Mouse (Mus musculus) intestine, embryonic 15.5 days (tissue): ENCODE results near the gene Oosp2. TPM values are rescaled to one million over a fixed set of nuclear protein-coding genes. Genes with fewer than 3 reads are reported as not detected.

Experiments
- ATAC-seq: fragments of 200-750 bp; cut with Nextera tagmentation; 2 replicates; pipeline ENCODE4 v1.8.0; 2017; ENCODE audit warnings: moderate TSS enrichment, moderate library complexity
- H3K27ac ChIP-seq: fragments of 300-500 bp; sonication (generic); 2 replicates; pipeline ENCODE4 v1.5.1; 2015; ENCODE audit warnings: mild to moderate bottlenecking, inconsistent platforms
- H3K27me3 ChIP-seq: fragments of 300-500 bp; sonication (generic); replicated peaks from 2 replicates; pipeline ENCODE4 v1.6.1; 2015; ENCODE audit warnings: inconsistent platforms
- H3K36me3 ChIP-seq: fragments of 300-500 bp; sonication (generic); 2 replicates; pipeline ENCODE4 v1.6.1; 2015; ENCODE audit warnings: inconsistent platforms
- H3K4me1 ChIP-seq: fragments of 300-500 bp; sonication (generic); replicated peaks from 2 replicates; pipeline ENCODE4 v1.6.1; 2015; ENCODE audit warnings: inconsistent platforms
- H3K4me2 ChIP-seq: fragments of 300-500 bp; sonication (generic); replicated peaks from 2 replicates; pipeline ENCODE4 v1.6.1; 2015; ENCODE audit warnings: mild to moderate bottlenecking, inconsistent platforms
- H3K4me3 ChIP-seq: fragments of 300-500 bp; sonication (generic); replicated peaks from 2 replicates; pipeline ENCODE4 v1.5.1; 2015; ENCODE audit warnings: inconsistent platforms
- H3K9ac ChIP-seq: fragments of 300-500 bp; sonication (generic); 2 replicates; pipeline ENCODE4 v1.6.1; 2015; ENCODE audit warnings: inconsistent platforms
- H3K9me3 ChIP-seq: fragments of 300-500 bp; sonication (generic); 2 replicates; pipeline ENCODE4 v1.6.1; 2016; ENCODE audit warnings: inconsistent platforms
- WGBS: fragments of 180-500 bp; shearing (Covaris S2); methylation state at CpG from one replicate; pipeline ENCODE4 v1.1.7; 2015; 5-methylcytosine and 5-hydroxymethylcytosine counted together
- polyA plus RNA-seq: library from polyadenylated mRNA; unstranded; fragments of >200 nt; fragmentation: Nextera tagmentation; extraction: Ambion mirVana; gene quantifications from 2 replicates; pipeline ENCODE4 v1.2.1, GENCODE M21; 2015

The Oosp2 gene
- polyA plus RNA-seq = not detected in 2 replicates

DNA sequence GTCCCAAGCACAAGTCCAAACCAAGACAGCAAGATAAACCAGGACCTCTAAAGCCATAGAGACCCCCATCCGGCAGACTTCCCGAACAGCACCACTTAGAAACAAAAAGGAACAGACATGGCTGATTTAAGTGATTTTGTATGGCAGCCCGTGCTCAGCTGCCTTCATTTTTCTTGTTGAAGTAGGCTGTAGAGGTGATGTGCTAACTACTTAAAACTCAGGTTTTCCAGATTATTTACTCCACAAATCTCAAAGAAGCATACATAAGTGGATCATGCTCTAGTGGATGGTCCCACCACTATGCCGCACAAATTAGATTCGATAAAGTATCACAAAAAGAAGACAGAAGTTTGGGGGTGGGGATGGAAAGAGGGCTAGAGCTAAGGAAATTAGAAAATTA, at the start of gene Oosp2:
Gene Oosp2 (minus strand): TSS at position 101 of the 400 bp plus-strand sequence.
- ATAC-seq = no peak
- H3K9ac ChIP-seq = no peak within 1 kb of the TSS
- no peak within 1 kb of the TSS for H3K27ac ChIP-seq
- H3K4me2 ChIP-seq = no peak within 1 kb of the TSS
- WGBS = 89% methylated on average over 5 of the region's 5 CpGs
- H3K4me1 ChIP-seq = no peaks in the 10 kb centered on the region
- H3K9me3 ChIP-seq = no peaks in the 10 kb centered on the region
- no peak within 1 kb of the TSS for H3K4me3 ChIP-seq
- no peaks in the 10 kb centered on the region for H3K36me3 ChIP-seq
- no peaks in the 10 kb centered on the region for H3K27me3 ChIP-seq

DNA sequence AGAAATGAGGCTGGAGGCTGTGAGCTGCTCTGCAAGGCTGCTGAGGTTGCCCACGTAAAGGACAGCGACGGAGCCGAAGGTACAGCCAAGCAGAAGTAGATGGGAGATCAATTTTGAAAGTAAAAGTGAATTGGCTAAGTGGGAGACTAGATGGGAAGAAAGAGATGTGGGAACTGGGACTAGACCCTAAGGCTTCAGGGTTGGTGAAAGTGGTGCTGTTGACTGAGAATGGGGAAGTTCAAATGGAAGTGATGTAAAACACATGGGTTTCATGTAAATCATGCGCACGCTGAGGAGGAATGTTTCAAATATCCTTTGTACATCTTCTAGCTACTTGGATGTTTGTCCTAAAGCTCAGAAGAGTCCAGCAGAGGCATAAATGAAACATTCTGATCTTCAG, 38.0 kb upstream of the Oosp2 start:
- H3K36me3 ChIP-seq = no peaks in the 10 kb centered on the region
- no peak overlapping the region for H3K4me3 ChIP-seq
- no peaks in the 10 kb centered on the region for H3K27me3 ChIP-seq
- no peaks in the 10 kb centered on the region for H3K9me3 ChIP-seq
- no peaks in the 10 kb centered on the region for H3K4me1 ChIP-seq
- no peak overlapping the region for H3K9ac ChIP-seq
- 85% methylated on average over 6 of the region's 6 CpGs for WGBS
- no peak for ATAC-seq
- no peak overlapping the region for H3K27ac ChIP-seq
- no peak overlapping the region for H3K4me2 ChIP-seq

DNA sequence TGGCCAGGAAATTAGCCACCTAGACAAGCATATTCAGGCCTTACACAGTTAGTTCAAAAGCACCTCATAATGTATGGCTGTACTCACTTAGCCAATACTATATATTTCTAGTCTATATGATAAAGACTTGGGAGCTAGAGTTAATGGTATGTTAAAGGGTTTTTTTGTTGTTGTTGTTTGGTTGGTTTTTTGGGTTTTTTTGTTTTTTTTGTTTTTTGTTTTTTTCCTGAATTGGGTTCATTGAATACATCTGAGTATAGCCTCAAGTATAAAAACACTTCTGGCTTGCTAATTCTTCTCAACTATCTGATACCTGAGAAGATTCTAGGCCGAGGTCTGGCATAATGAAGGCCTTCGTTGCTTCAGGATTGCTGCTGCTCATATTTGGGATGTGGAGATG, 36.4 kb upstream of the Oosp2 start, which contains the start of gene Oosp3:
Gene Oosp3 (plus strand): TSS at position 301 of the 400 bp plus-strand sequence.
- Histone ChIP-seq H3K4me3 (no peak within 1 kb of the TSS), H3K9ac (no peak within 1 kb of the TSS), H3K4me1 (no peaks in the 10 kb centered on the region), H3K36me3 (no peaks in the 10 kb centered on the region), H3K4me2 (no peak within 1 kb of the TSS), H3K27me3 (no peaks in the 10 kb centered on the region), H3K27ac (no peak within 1 kb of the TSS), H3K9me3 (no peaks in the 10 kb centered on the region)
- WGBS = 85% methylated on average over 2 of the region's 2 CpGs
- ATAC-seq = no peak

DNA sequence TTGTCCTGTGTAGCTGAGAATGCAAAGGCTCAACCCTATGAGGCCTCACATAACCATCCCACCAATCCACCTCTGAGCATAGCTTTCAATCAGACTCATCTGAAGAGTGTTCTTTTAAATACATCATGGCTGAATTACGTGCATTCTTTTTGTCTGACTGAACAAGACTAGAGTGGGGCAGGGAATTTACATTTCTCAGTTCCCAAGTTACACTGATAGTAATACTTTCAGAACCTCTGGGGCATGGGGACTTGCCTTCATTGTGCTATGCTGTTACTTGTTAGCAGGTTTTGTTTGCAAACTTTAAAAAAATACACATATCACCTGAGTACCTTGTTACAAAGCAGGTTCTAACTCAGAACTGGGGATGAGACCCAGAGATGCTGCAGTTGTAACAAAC, 31.1 kb upstream of the Oosp2 start:
- no peak overlapping the region for H3K4me3 ChIP-seq
- no peak overlapping the region for H3K9ac ChIP-seq
- no peaks in the 10 kb centered on the region for H3K36me3 ChIP-seq
- WGBS = 58% methylated on average over 1 of the region's 1 CpGs
- no peak overlapping the region for H3K4me2 ChIP-seq
- no peaks in the 10 kb centered on the region for H3K27me3 ChIP-seq
- H3K4me1 ChIP-seq = no peaks in the 10 kb centered on the region
- no peaks in the 10 kb centered on the region for H3K9me3 ChIP-seq
- no peak overlapping the region for H3K27ac ChIP-seq
- ATAC-seq = no peak

DNA sequence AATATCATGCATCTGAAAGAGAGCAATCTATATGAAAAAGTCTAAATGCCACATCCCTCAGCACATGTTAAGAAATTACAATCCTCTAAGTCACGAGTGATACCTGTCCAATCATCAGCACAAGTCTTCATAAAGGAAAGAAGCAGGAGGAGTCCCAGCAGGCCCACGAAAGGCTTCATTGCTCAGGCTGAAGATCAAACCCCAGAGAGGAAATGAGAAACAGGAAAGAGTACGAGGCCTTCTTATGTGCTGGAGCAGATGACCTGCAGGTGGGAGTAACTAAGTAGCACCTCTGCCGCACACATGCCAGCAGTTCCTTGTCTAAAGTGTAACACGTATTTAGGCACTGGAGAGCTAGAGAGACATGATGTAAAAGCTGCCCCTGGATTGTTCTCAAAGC, 30.5 kb upstream of the Oosp2 start, which contains the start of gene Oosp1:
Gene Oosp1 (minus strand): TSS at position 312 of the 400 bp plus-strand sequence.
- ATAC-seq = no peak

DNA sequence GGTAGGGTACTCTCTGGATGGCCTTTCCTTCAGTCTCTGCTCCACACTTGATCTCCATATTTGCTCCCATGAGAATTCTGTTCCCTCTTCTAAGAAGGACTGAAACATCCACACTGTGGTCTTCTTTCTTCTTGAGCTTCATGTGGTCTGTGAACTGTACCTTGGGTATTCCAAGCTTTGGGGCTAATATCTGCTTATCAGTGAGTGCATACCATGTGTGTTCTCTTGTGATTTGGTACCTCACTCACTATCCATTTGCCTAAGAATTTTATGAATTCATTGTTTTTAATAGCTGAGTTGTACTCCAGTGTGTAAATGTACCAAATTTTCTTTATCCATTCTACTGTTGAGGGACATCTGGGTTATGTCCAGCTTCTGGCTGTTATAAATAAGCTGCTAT, 1.2 kb upstream of the Oosp2 start:
- Histone ChIP-seq H3K4me1 (no peaks in the 10 kb centered on the region), H3K9me3 (no peaks in the 10 kb centered on the region), H3K4me2 (no peak overlapping the region), H3K27me3 (no peaks in the 10 kb centered on the region), H3K9ac (no peak overlapping the region), H3K4me3 (no peak overlapping the region), H3K36me3 (no peaks in the 10 kb centered on the region), H3K27ac (no peak overlapping the region)
- ATAC-seq = no peak

More for the DNA sequence above, 30.5 kb upstream of the Oosp2 start, which contains the start of gene Oosp1:
- H3K4me2 ChIP-seq = no peak within 1 kb of the TSS
- no peak within 1 kb of the TSS for H3K9ac ChIP-seq
- no peaks in the 10 kb centered on the region for H3K36me3 ChIP-seq
- H3K27ac ChIP-seq = no peak within 1 kb of the TSS
- H3K4me1 ChIP-seq = no peaks in the 10 kb centered on the region
- WGBS = 74% methylated on average over 5 of the region's 5 CpGs
- H3K27me3 ChIP-seq = no peaks in the 10 kb centered on the region
- H3K4me3 ChIP-seq = no peak within 1 kb of the TSS
- no peaks in the 10 kb centered on the region for H3K9me3 ChIP-seq

DNA sequence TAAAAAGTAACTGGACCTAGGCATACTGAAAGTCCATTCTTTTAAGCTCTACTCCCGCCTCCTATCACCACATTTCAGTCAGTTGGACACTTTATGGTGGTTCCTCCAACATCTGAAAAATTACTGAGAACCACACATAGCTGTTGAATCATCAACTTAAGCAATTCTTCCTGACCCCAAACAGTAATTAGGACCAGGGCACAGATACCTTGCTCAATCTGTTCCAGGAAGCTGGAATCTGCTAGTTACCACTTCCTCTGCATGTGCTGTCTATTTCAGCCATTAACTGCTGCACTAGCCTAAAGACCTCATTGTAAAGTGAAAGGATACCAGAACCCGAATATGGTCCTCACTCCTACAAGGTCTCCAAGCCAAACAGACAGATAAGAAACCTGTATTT, 1.2 kb downstream of the Oosp2 start:
- H3K9me3 ChIP-seq = no peaks in the 10 kb centered on the region
- no peak overlapping the region for H3K27ac ChIP-seq
- H3K27me3 ChIP-seq = no peaks in the 10 kb centered on the region
- H3K4me1 ChIP-seq = no peaks in the 10 kb centered on the region
- WGBS = 68% methylated on average over 2 of the region's 2 CpGs
- no peak overlapping the region for H3K4me3 ChIP-seq
- no peak overlapping the region for H3K9ac ChIP-seq
- no peak overlapping the region for H3K4me2 ChIP-seq
- H3K36me3 ChIP-seq = no peaks in the 10 kb centered on the region
- no peak for ATAC-seq

DNA sequence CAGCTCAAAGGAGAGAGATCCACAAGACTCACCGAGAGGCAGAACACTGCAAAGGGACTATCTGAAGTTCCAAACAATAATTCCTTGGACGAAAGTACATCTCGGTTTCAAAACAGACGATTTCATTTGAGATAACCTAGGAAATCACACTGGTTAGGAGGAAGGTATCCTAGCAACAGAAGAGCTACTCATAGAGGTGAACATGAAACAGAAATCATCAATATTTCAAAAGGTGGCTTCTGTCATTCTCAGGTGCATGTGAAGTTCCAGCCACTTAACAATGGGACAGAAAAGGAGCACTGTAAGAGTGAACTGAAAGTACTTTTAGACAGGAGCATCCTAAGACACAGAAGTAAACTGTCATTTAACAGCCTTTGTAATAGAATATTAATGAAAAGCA, 10.8 kb downstream of the Oosp2 start:
- H3K27ac ChIP-seq = no peak overlapping the region
- 75% methylated on average over 4 of the region's 4 CpGs for WGBS
- no peak for ATAC-seq
- H3K4me3 ChIP-seq = no peak overlapping the region
- no peaks in the 10 kb centered on the region for H3K9me3 ChIP-seq
- no peak overlapping the region for H3K4me2 ChIP-seq
- H3K9ac ChIP-seq = no peak overlapping the region
- no peaks in the 10 kb centered on the region for H3K4me1 ChIP-seq
- no peaks in the 10 kb centered on the region for H3K36me3 ChIP-seq
- no peaks in the 10 kb centered on the region for H3K27me3 ChIP-seq

DNA sequence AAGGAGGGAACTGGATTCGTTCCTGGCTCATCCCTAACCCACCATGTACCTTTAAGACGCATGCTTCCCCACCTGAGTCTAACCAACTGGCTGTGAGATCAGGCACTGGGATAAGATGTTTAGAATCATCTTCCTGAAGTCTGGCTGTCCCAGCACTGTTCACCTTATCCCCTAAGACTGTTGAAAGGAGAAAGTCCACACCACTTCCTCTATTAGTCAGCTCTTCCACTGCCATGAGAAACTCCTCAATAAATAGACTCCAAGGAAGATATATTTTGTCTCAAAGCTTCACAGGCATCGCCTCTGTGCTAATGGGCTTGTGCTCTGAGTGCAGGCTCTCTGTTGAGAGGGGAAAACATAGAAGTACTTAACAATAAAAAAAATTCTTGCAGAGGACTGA, 14.2 kb downstream of the Oosp2 start:
- Histone ChIP-seq H3K36me3 (no peaks in the 10 kb centered on the region), H3K27me3 (no peaks in the 10 kb centered on the region)

DNA sequence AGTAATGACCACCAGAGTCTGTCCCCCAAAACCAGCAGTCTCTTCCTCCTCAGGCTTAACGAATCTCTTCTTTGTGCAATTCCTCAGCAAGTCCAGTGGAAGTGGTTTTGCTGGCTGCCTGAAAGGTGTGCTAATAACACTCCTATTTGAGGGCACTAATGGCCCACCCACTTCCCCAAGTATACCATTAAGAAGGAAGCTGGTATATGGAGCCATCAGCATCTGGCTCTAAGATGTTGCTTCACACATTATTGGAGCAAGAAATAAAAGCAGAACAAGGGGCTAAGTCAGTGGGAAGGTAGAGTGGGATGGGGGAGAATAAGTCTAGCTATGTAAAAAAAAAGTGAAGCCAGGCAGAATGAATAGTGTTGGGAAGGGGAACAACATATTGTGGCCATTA, 19.6 kb downstream of the Oosp2 start, which contains the start of gene Ms4a3:
Gene Ms4a3 (minus strand): TSS at position 120 of the 400 bp plus-strand sequence.
- H3K36me3 ChIP-seq = no peaks in the 10 kb centered on the region
- ATAC-seq = no peak

More for the DNA sequence above, 14.2 kb downstream of the Oosp2 start:
- Histone ChIP-seq H3K9ac (no peak overlapping the region), H3K27ac (no peak overlapping the region), H3K9me3 (no peaks in the 10 kb centered on the region), H3K4me1 (no peaks in the 10 kb centered on the region), H3K4me2 (no peak overlapping the region), H3K4me3 (no peak overlapping the region)
- no peak for ATAC-seq
- 79% methylated on average over 3 of the region's 3 CpGs for WGBS

DNA sequence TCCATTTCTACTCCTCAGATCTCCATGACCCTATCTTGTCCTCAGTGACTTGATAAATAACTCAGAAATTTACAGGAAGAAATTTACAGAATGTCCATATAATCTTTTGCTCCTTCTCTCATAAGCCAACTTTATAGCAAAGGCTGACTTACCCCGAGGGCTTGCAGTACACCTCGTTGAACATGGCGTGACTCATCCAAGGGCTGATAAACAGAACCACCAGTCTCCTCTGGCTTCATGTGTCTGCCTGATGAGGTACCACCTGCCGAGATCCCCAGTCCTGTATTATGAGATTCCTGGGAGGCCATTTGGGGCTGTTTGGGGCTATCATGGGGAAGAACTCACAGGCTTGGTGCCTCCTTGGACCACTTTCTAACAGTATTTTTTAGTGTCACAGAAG, 21.3 kb downstream of the Oosp2 start:
- Histone ChIP-seq H3K27me3 (no peaks in the 10 kb centered on the region), H3K9me3 (no peaks in the 10 kb centered on the region), H3K27ac (no peak overlapping the region), H3K4me2 (no peak overlapping the region), H3K9ac (no peak overlapping the region), H3K4me1 (no peaks in the 10 kb centered on the region), H3K4me3 (no peak overlapping the region), H3K36me3 (no peaks in the 10 kb centered on the region)
- ATAC-seq = no peak
- 72% methylated on average over 4 of the region's 4 CpGs for WGBS

More for the DNA sequence above, 19.6 kb downstream of the Oosp2 start, which contains the start of gene Ms4a3:
- no peak within 1 kb of the TSS for H3K9ac ChIP-seq
- WGBS = 65% methylated on average over 1 of the region's 1 CpGs
- H3K27me3 ChIP-seq = no peaks in the 10 kb centered on the region
- H3K4me2 ChIP-seq = no peak within 1 kb of the TSS
- no peak within 1 kb of the TSS for H3K27ac ChIP-seq
- no peaks in the 10 kb centered on the region for H3K4me1 ChIP-seq
- no peak within 1 kb of the TSS for H3K4me3 ChIP-seq
- H3K9me3 ChIP-seq = no peaks in the 10 kb centered on the region

DNA sequence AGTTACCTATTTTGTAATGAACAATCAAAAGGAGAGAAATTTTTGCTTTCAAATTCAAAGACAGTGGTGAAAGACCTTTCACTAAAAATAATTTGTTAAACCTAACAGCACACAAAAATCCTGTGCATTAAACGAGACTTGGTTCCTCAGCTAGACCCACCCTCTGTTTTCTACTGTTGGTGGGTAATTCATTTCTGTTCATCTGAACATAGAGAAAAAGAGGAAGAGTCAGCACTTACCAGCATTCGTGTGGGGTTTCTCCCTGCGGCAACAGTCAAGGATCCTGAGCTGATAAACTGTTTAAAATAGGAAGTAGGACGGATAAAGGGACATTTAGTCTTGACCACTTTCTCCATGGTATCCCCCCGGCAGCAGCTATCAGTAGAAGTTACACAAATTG, 24.8 kb downstream of the Oosp2 start:
- 75% methylated on average over 5 of the region's 5 CpGs for WGBS
- ATAC-seq = no peak
- H3K9me3 ChIP-seq = no peaks in the 10 kb centered on the region
- H3K9ac ChIP-seq = no peak overlapping the region
- no peaks in the 10 kb centered on the region for H3K36me3 ChIP-seq
- no peak overlapping the region for H3K4me2 ChIP-seq
- H3K4me3 ChIP-seq = no peak overlapping the region
- H3K27ac ChIP-seq = no peak overlapping the region
- no peaks in the 10 kb centered on the region for H3K27me3 ChIP-seq
- H3K4me1 ChIP-seq = no peaks in the 10 kb centered on the region

DNA sequence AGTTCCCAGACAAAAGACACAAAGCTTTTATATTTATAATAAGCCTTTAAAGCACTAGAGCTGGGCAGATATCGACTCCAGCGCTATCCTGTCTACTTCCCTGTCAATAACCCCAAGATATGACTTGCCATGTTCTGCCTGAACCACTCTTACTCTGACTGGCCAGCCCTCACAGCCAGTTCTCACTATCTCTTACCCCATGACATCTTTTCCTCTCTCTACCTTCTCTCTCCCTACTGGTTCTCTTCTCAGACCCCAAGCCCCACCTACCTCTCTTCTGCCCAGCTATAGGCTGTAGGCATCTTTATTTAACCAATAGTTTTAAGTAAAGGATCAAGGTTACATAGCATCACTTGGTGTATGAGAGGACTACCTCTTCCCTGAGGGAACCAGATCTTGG, 26.0 kb downstream of the Oosp2 start:
- H3K9me3 ChIP-seq = no peaks in the 10 kb centered on the region
- WGBS = 81% methylated on average over 2 of the region's 2 CpGs
- H3K27ac ChIP-seq = no peak overlapping the region

More for the DNA sequence above, 26.0 kb downstream of the Oosp2 start:
- Histone ChIP-seq H3K4me2 (no peak overlapping the region), H3K27me3 (no peaks in the 10 kb centered on the region), H3K36me3 (no peaks in the 10 kb centered on the region), H3K9ac (no peak overlapping the region), H3K4me3 (no peak overlapping the region), H3K4me1 (no peaks in the 10 kb centered on the region)
- ATAC-seq = no peak
